Mouse (Mus musculus): ENCODE data around the gene Draxin. TPM values are rescaled to one million over a fixed set of nuclear protein-coding genes. Genes with fewer than 3 reads are reported as not detected.

Gene Draxin
- polyA plus RNA-seq, 1 experiment from 2014 or later: 13.1 TPM

- peaks cover 65% of the 10 kb centered on the region for H3K36me3 ChIP-seq
- WGBS: 88% methylated on average over 2 of the region's 2 CpGs
These were observed 17.2 kb upstream of the Draxin start for GRCm38 (mm10) chr4:148147714-148148113.

GRCm38 (mm10) chr4:148143721-148144120 lies 13.2 kb upstream of the Draxin start:
- no peak for DNase-seq (ENCODE audit: low spot score)
- Histone ChIP-seq H3K36me3 (peaks cover 55% of the 10 kb centered on the region), H3K27me3 (ENCODE audit: insufficient read depth, poor library complexity, severe bottlenecking) (peaks cover 5% of the 10 kb centered on the region), H3K4me3 (no peak overlapping the region), H3K27ac (no peak overlapping the region), H3K4me1 (replicated peaks) (peaks cover 22% of the 10 kb centered on the region; the same call in 1 of the 2 replicates), H3K9me3 (no peaks in the 10 kb centered on the region)
- WGBS: 86% methylated on average over 5 of the region's 5 CpGs

More at GRCm38 (mm10) chr4:148147714-148148113, 17.2 kb upstream of the Draxin start:
- H3K27me3 ChIP-seq (ENCODE audit: insufficient read depth, poor library complexity, severe bottlenecking): no peaks in the 10 kb centered on the region
- no peaks in the 10 kb centered on the region for H3K9me3 ChIP-seq
- H3K4me1 ChIP-seq (replicated peaks): peaks cover 37% of the 10 kb centered on the region
- DNase-seq (ENCODE audit: low spot score): no peak
- no peak overlapping the region for H3K27ac ChIP-seq
- H3K4me3 ChIP-seq: no peak overlapping the region

- peak; percentile 97 for DNase-seq (ENCODE audit: low spot score)
- H3K4me3 ChIP-seq: peak overlapping the region; percentile 79
- H3K9me3 ChIP-seq: no peaks in the 10 kb centered on the region
- H3K27me3 ChIP-seq (ENCODE audit: insufficient read depth, poor library complexity, severe bottlenecking): peaks cover 22% of the 10 kb centered on the region
- peaks cover 21% of the 10 kb centered on the region for H3K36me3 ChIP-seq
- under 1% methylated on average over 65 of the region's 65 CpGs for WGBS
- H3K4me1 ChIP-seq (replicated peaks): peaks cover 26% of the 10 kb centered on the region
- peak overlapping the region; percentile 90 for H3K27ac ChIP-seq
These were observed 9.9 kb upstream of the Draxin start for GRCm38 (mm10) chr4:148140098-148141011.

- Histone ChIP-seq H3K4me3 (peak overlapping the region; percentile 79), H3K36me3 (peaks cover 15% of the 10 kb centered on the region), H3K27ac (peak overlapping the region; percentile 90), H3K4me1 (replicated peaks) (peaks cover 26% of the 10 kb centered on the region), H3K27me3 (ENCODE audit: insufficient read depth, poor library complexity, severe bottlenecking) (peaks cover 22% of the 10 kb centered on the region), H3K9me3 (no peaks in the 10 kb centered on the region)
- DNase-seq (ENCODE audit: low spot score): no peak
- WGBS: 1% methylated on average over 12 of the region's 12 CpGs
These were observed 9.2 kb upstream of the Draxin start for GRCm38 (mm10) chr4:148139767-148140097.

GRCm38 (mm10) chr4:148137503-148137902 lies 7.0 kb upstream of the Draxin start:
- Histone ChIP-seq H3K9me3 (no peaks in the 10 kb centered on the region), H3K27me3 (ENCODE audit: insufficient read depth, poor library complexity, severe bottlenecking) (peaks cover 22% of the 10 kb centered on the region), H3K4me3 (no peak overlapping the region), H3K27ac (no peak overlapping the region), H3K36me3 (no peaks in the 10 kb centered on the region), H3K4me1 (replicated peaks) (peaks cover 23% of the 10 kb centered on the region)
- no peak for DNase-seq (ENCODE audit: low spot score)
- 68% methylated on average over 8 of the region's 8 CpGs for WGBS

- no peak overlapping the region for H3K27ac ChIP-seq
- 86% methylated on average over 8 of the region's 8 CpGs for WGBS
- H3K27me3 ChIP-seq (ENCODE audit: insufficient read depth, poor library complexity, severe bottlenecking): peaks cover 47% of the 10 kb centered on the region
- no peaks in the 10 kb centered on the region for H3K9me3 ChIP-seq
- DNase-seq (ENCODE audit: low spot score): no peak
- no peak overlapping the region for H3K4me3 ChIP-seq
- H3K36me3 ChIP-seq: no peaks in the 10 kb centered on the region
- H3K4me1 ChIP-seq (replicated peaks): peaks cover 41% of the 10 kb centered on the region
These were observed 4.5 kb upstream of the Draxin start for GRCm38 (mm10) chr4:148134988-148135387.

GRCm38 (mm10) chr4:148131497-148132081 lies 1.1 kb upstream of the Draxin start:
- Histone ChIP-seq H3K9me3 (no peaks in the 10 kb centered on the region), H3K4me3 (peak overlapping the region; percentile 81), H3K27me3 (ENCODE audit: insufficient read depth, poor library complexity, severe bottlenecking) (peaks cover 53% of the 10 kb centered on the region), H3K36me3 (peaks cover 3% of the 10 kb centered on the region; the same call in 1 of the 2 replicates), H3K27ac (peak overlapping the region; percentile 99), H3K4me1 (replicated peaks) (peaks cover 57% of the 10 kb centered on the region)
- DNase-seq (ENCODE audit: low spot score): peak; percentile 79
- WGBS: 1% methylated on average over 21 of the region's 21 CpGs

- peaks cover 3% of the 10 kb centered on the region; the same call in 1 of the 2 replicates for H3K36me3 ChIP-seq
- no peak for DNase-seq (ENCODE audit: low spot score)
- peak within 1 kb of the TSS; percentile 81 for H3K4me3 ChIP-seq
- peak within 1 kb of the TSS; percentile 99 for H3K27ac ChIP-seq
- WGBS: 1% methylated on average over 18 of the region's 18 CpGs
- H3K4me1 ChIP-seq (replicated peaks): peaks cover 64% of the 10 kb centered on the region
- H3K27me3 ChIP-seq (ENCODE audit: insufficient read depth, poor library complexity, severe bottlenecking): peaks cover 54% of the 10 kb centered on the region
- H3K9me3 ChIP-seq: no peaks in the 10 kb centered on the region
These were observed 365 bp downstream of the Draxin start, which contains the start of gene Mad2l2 for GRCm38 (mm10) chr4:148130133-148130532. Mad2l2 (plus strand) TSS chr4:148130384.

GRCm38 (mm10) chr4:148128672-148129071 lies 1.8 kb downstream of the Draxin start:
- no peak for DNase-seq (ENCODE audit: low spot score)
- no peaks in the 10 kb centered on the region for H3K9me3 ChIP-seq
- peaks cover 54% of the 10 kb centered on the region for H3K27me3 ChIP-seq (ENCODE audit: insufficient read depth, poor library complexity, severe bottlenecking)
- peaks cover 6% of the 10 kb centered on the region for H3K36me3 ChIP-seq
- H3K27ac ChIP-seq: peak overlapping the region; percentile 99; the same call in 1 of the 2 replicates
- H3K4me3 ChIP-seq: peak overlapping the region; percentile 81
- peaks cover 74% of the 10 kb centered on the region for H3K4me1 ChIP-seq (replicated peaks)
- WGBS: 77% methylated on average over 2 of the region's 2 CpGs

- H3K9me3 ChIP-seq: no peaks in the 10 kb centered on the region
- peak overlapping the region; percentile 99; the same call in 1 of the 2 replicates for H3K27ac ChIP-seq
- DNase-seq (ENCODE audit: low spot score): no peak
- H3K4me3 ChIP-seq: peak overlapping the region; percentile 81; the same call in 1 of the 2 replicates
- peaks cover 78% of the 10 kb centered on the region for H3K4me1 ChIP-seq (replicated peaks)
- 64% methylated on average over 1 of the region's 1 CpGs for WGBS
- H3K36me3 ChIP-seq: peaks cover 6% of the 10 kb centered on the region
- H3K27me3 ChIP-seq (ENCODE audit: insufficient read depth, poor library complexity, severe bottlenecking): peaks cover 54% of the 10 kb centered on the region
These were observed 2.3 kb downstream of the Draxin start for GRCm38 (mm10) chr4:148128241-148128640.

- WGBS: 88% methylated on average over 3 of the region's 3 CpGs
- peaks cover 9% of the 10 kb centered on the region for H3K36me3 ChIP-seq
- no peaks in the 10 kb centered on the region for H3K9me3 ChIP-seq
- H3K27ac ChIP-seq: peak overlapping the region; percentile 54
- peaks cover 7% of the 10 kb centered on the region for H3K27me3 ChIP-seq (ENCODE audit: insufficient read depth, poor library complexity, severe bottlenecking)
- H3K4me1 ChIP-seq (replicated peaks): peaks cover 60% of the 10 kb centered on the region
- DNase-seq (ENCODE audit: low spot score): no peak
- no peak overlapping the region for H3K4me3 ChIP-seq
These were observed 7.8 kb downstream of the Draxin start for GRCm38 (mm10) chr4:148122694-148123066.

GRCm38 (mm10) chr4:148121982-148122693 lies 8.4 kb downstream of the Draxin start:
- H3K4me3 ChIP-seq: no peak overlapping the region
- peaks cover 4% of the 10 kb centered on the region; the same call in 1 of the 2 replicates for H3K9me3 ChIP-seq
- peak; percentile 61 for DNase-seq (ENCODE audit: low spot score)
- H3K4me1 ChIP-seq (replicated peaks): peaks cover 55% of the 10 kb centered on the region
- H3K36me3 ChIP-seq: peaks cover 12% of the 10 kb centered on the region; the same call in 1 of the 2 replicates
- H3K27me3 ChIP-seq (ENCODE audit: insufficient read depth, poor library complexity, severe bottlenecking): peaks cover 4% of the 10 kb centered on the region
- peak overlapping the region; percentile 54 for H3K27ac ChIP-seq
- 7% methylated on average over 6 of the region's 6 CpGs for WGBS

All from hindbrain, embryonic 10.5 days (tissue).